Mouse (Mus musculus): ENCODE measurements at regions not wholly inside any gene's neighbourhood (a gene's known extent, or its start where the extent isn't known, plus 50 kb on each side); places are given as distances from the start of the nearest gene placed in this dataset.

DNA sequence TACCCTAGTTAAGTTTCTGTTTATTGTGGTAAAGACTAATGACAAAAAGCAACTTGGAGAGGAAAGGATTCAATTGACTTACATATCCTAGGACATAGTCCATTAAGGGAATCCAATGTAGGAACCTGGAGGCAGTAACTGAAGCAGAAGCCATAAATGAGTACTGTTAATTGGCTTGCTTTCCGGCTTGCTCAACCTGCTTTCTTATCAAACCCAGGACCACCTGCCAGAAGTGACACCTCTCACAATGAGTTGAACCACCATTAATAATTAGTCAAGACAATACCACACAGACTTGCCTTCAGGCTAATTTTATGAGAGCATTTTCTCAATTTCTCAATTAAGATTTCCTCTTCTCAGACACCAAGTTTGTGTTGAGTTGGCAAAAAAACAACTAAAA is 148.8 kb downstream of the Ccser2 start:
- TF ChIP-seq POLR2A (IDR thresholded peaks at IDR 0.05; ENCODE audit: borderline replicate concordance, extremely low read depth, insufficient read depth, insufficient read length, poor library complexity, severe bottlenecking) (no peak), CTCF (IDR thresholded peaks at IDR 0.05; ENCODE audit: borderline replicate concordance, extremely low read depth, insufficient read depth, insufficient read length) (no peak)

Data from brain, embryonic 14.5 days (tissue).